Mouse (Mus musculus) hindbrain, embryonic 11.5 days (tissue): ENCODE measurements around the gene Aadac. TPM values are rescaled to one million over a fixed set of nuclear protein-coding genes. Genes with fewer than 3 reads are reported as not detected.
A peak's percentile ranks its signal among the peaks of the same experiment; 100 is the strongest.

Source experiments
- ATAC-seq: fragments of 200-750 bp; cut with Nextera tagmentation; 2 replicates; pipeline ENCODE4 v1.8.0; 2017; ENCODE audit warnings: mild to moderate bottlenecking, moderate TSS enrichment, moderate library complexity; ENCODE audit not compliant: low FRiP score
- DNase-seq: peaks from one replicate; pipeline ENCODE4 v3.0.0-alpha.2; 2015; ENCODE audit warnings: low spot score
- H3K27ac ChIP-seq: fragments of 300-500 bp; sonication (generic); 2 replicates; pipeline ENCODE4 v1.5.1; 2014; ENCODE audit warnings: mild to moderate bottlenecking, low read depth, low read length
- H3K27me3 ChIP-seq: fragments of 300-500 bp; sonication (generic); 2 replicates; pipeline ENCODE4 v1.6.1; 2014; ENCODE audit warnings: mild to moderate bottlenecking, low read length, moderate library complexity, mixed read lengths; ENCODE audit not compliant: control insufficient read depth, insufficient read depth
- H3K36me3 ChIP-seq: fragments of 300-500 bp; sonication (generic); 2 replicates; pipeline ENCODE4 v1.6.1; 2014; ENCODE audit warnings: mild to moderate bottlenecking, low read length, moderate library complexity, mixed read lengths; ENCODE audit not compliant: control insufficient read depth, insufficient read depth
- H3K4me1 ChIP-seq: fragments of 300-500 bp; sonication (generic); replicated peaks from 2 replicates; pipeline ENCODE4 v1.6.1; 2014; ENCODE audit warnings: low read length, mixed read lengths; ENCODE audit not compliant: control insufficient read depth, insufficient read depth
- H3K4me2 ChIP-seq: fragments of 300-500 bp; sonication (generic); replicated peaks from 2 replicates; pipeline ENCODE4 v1.6.1; 2014; ENCODE audit warnings: mild to moderate bottlenecking, low read depth, low read length
- H3K4me3 ChIP-seq: fragments of 300-500 bp; sonication (generic); 2 replicates; pipeline ENCODE4 v1.5.1; 2014; ENCODE audit warnings: low read depth, low read length
- H3K9ac ChIP-seq: fragments of 300-500 bp; sonication (generic); 2 replicates; pipeline ENCODE4 v1.6.1; 2014; ENCODE audit warnings: low read depth, low read length
- H3K9me3 ChIP-seq: fragments of 300-500 bp; sonication (generic); 2 replicates; pipeline ENCODE4 v1.6.1; 2016; ENCODE audit warnings: low read length; ENCODE audit not compliant: control insufficient read depth
- WGBS: fragments of 180-500 bp; shearing (Covaris S2); extraction: QIAGEN DNeasy Blood & Tissue Kit; methylation state at CpG from one replicate; pipeline ENCODE4 v1.1.7; 2014; 5-methylcytosine and 5-hydroxymethylcytosine counted together
- polyA plus RNA-seq: library from polyadenylated mRNA; unstranded; fragments of >200 nt; fragmentation: Nextera tagmentation; extraction: Ambion mirVana; gene quantifications from 2 replicates; pipeline ENCODE4 v1.2.1, GENCODE M21; 2014

Gene Aadac
- polyA plus RNA-seq, result not detected in 2 replicates

GRCm38 (mm10) chr3:60025417-60025816 lies at the start of gene Aadac:
Aadac (plus strand) TSS chr3:60025717.
- Histone ChIP-seq H3K27me3 (no peaks in the 10 kb centered on the region), H3K27ac (no peak within 1 kb of the TSS), H3K9ac (no peak within 1 kb of the TSS), H3K9me3 (no peaks in the 10 kb centered on the region), H3K4me1 (no peaks in the 10 kb centered on the region), H3K4me3 (no peak within 1 kb of the TSS), H3K4me2 (no peak within 1 kb of the TSS), H3K36me3 (no peaks in the 10 kb centered on the region)
- no peak for ATAC-seq
- 74% methylated on average over 1 of the region's 1 CpGs for WGBS
- DNase-seq, result no peak

- H3K4me1 ChIP-seq, result no peaks in the 10 kb centered on the region
Measured at GRCm38 (mm10) chr3:60003622-60004021, 21.9 kb upstream of the Aadac start.

GRCm38 (mm10) chr3:60006443-60006842 lies 19.1 kb upstream of the Aadac start, which contains the start of gene Aadacl2:
Aadacl2 (plus strand) TSS chr3:60006743.
- WGBS, result 73% methylated on average over 1 of the region's 1 CpGs
- Histone ChIP-seq H3K9me3 (no peaks in the 10 kb centered on the region), H3K4me3 (no peak within 1 kb of the TSS), H3K27ac (no peak within 1 kb of the TSS), H3K36me3 (no peaks in the 10 kb centered on the region), H3K9ac (no peak within 1 kb of the TSS), H3K4me2 (no peak within 1 kb of the TSS), H3K27me3 (no peaks in the 10 kb centered on the region), H3K4me1 (no peaks in the 10 kb centered on the region)
- ATAC-seq (no peak), DNase-seq (no peak)

More at GRCm38 (mm10) chr3:60003622-60004021, 21.9 kb upstream of the Aadac start:
- Histone ChIP-seq H3K9ac (no peak overlapping the region), H3K4me2 (no peak overlapping the region), H3K27ac (no peak overlapping the region), H3K9me3 (no peaks in the 10 kb centered on the region), H3K27me3 (no peaks in the 10 kb centered on the region), H3K4me3 (no peak overlapping the region), H3K36me3 (no peaks in the 10 kb centered on the region)
- no peak for ATAC-seq
- no peak for DNase-seq

- ATAC-seq, result no peak
- H3K36me3 ChIP-seq, result no peaks in the 10 kb centered on the region
- H3K27ac ChIP-seq, result no peak overlapping the region
- 88% methylated on average over 4 of the region's 4 CpGs for WGBS
- DNase-seq, result no peak
- no peaks in the 10 kb centered on the region for H3K27me3 ChIP-seq
- no peak overlapping the region for H3K9ac ChIP-seq
- H3K9me3 ChIP-seq, result no peaks in the 10 kb centered on the region
- H3K4me1 ChIP-seq, result no peaks in the 10 kb centered on the region
- no peak overlapping the region for H3K4me2 ChIP-seq
- no peak overlapping the region for H3K4me3 ChIP-seq
Measured at GRCm38 (mm10) chr3:60031511-60031910, 6.0 kb downstream of the Aadac start.

GRCm38 (mm10) chr3:60046221-60046913 lies 20.9 kb downstream of the Aadac start:
- Histone ChIP-seq H3K36me3 (no peaks in the 10 kb centered on the region), H3K4me1 (no peaks in the 10 kb centered on the region), H3K9ac (no peak overlapping the region), H3K9me3 (no peaks in the 10 kb centered on the region), H3K4me2 (no peak overlapping the region), H3K4me3 (no peak overlapping the region), H3K27ac (no peak overlapping the region), H3K27me3 (no peaks in the 10 kb centered on the region)
- no peak for ATAC-seq
- no peak for DNase-seq
- WGBS, result 74% methylated on average over 3 of the region's 3 CpGs

GRCm38 (mm10) chr3:60053231-60053927 lies 27.9 kb downstream of the Aadac start:
- Histone ChIP-seq H3K9ac (no peak overlapping the region), H3K36me3 (no peaks in the 10 kb centered on the region), H3K4me2 (no peak overlapping the region), H3K27ac (no peak overlapping the region), H3K4me1 (no peaks in the 10 kb centered on the region), H3K9me3 (no peaks in the 10 kb centered on the region), H3K27me3 (no peaks in the 10 kb centered on the region), H3K4me3 (no peak overlapping the region)
- ATAC-seq (no peak), DNase-seq (no peak)
- 82% methylated on average over 3 of the region's 3 CpGs for WGBS

- no peaks in the 10 kb centered on the region for H3K27me3 ChIP-seq
- no peak overlapping the region for H3K27ac ChIP-seq
- no peaks in the 10 kb centered on the region for H3K9me3 ChIP-seq
- no peaks in the 10 kb centered on the region for H3K36me3 ChIP-seq
- WGBS, result 93% methylated on average over 2 of the region's 2 CpGs
- H3K4me3 ChIP-seq, result no peak overlapping the region
- ATAC-seq (no peak), DNase-seq (no peak)
- H3K4me1 ChIP-seq, result no peaks in the 10 kb centered on the region
- no peak overlapping the region for H3K4me2 ChIP-seq
- no peak overlapping the region for H3K9ac ChIP-seq
Measured at GRCm38 (mm10) chr3:60053931-60054330, 28.4 kb downstream of the Aadac start.

GRCm38 (mm10) chr3:60056451-60056850 lies 30.9 kb downstream of the Aadac start:
- Histone ChIP-seq H3K4me3 (no peak overlapping the region), H3K27me3 (no peaks in the 10 kb centered on the region), H3K4me2 (no peak overlapping the region), H3K4me1 (no peaks in the 10 kb centered on the region), H3K9ac (no peak overlapping the region), H3K36me3 (no peaks in the 10 kb centered on the region), H3K27ac (no peak overlapping the region), H3K9me3 (no peaks in the 10 kb centered on the region)
- ATAC-seq, result no peak
- 33% methylated on average over 3 of the region's 3 CpGs for WGBS
- peak; percentile 25 for DNase-seq
